Mouse (Mus musculus) cortical plate, adult 2 months (tissue): ENCODE measurements around the gene Gpr152.

Experiments
- CTCF ChIP-seq: fragments of 200-500 bp; IDR thresholded peaks from 2 replicates; pipeline ENCODE4 v1.5.1; 2011; ENCODE audit warnings: mild to moderate bottlenecking, control low read depth, low read length; ENCODE audit not compliant: insufficient read depth; ENCODE audit errors: extremely low read depth
- POLR2A ChIP-seq: fragments of 200-500 bp; IDR thresholded peaks from 2 replicates; pipeline ENCODE4 v1.6.1; 2011; ENCODE audit warnings: mild to moderate bottlenecking, low read length, control low read depth; ENCODE audit not compliant: insufficient read depth; ENCODE audit errors: extremely low read depth

DNA sequence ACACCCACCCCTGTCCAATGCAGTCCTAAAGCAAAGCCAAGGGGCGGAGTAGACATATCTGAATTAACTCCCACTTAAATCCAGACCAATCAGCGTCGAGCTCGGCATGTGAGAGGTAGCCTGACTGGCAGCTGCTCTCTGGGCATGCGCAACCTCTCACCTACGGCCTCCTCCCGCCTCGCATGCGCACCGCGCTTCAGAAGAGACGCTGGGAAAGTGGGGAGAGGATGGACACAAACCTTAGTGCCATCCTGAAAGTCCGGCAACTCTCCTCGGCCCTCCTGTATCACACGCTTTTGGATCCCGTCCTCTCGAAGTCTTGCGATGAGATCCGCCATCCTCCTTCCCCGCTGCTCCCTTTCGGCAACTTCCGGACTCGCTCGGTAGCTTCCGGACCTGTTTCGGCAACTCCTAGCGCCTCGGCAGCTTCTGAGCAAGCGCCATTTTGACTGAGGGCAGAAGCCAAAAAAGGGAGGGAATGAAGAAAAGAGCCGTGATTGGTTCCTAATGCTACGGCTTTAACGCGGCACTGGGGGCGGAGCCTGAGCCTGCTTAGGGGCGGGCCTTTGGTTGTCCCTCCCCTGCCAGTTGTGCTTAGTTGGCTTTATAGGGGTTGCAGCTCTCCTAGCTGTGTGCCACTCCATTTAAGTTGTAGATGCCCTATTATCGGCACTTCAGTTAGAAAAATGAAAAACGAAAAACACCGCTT, 18.3 kb upstream of the Gpr152 start:
- TF ChIP-seq CTCF (no peak), POLR2A (peak; percentile 82)
